Mouse (Mus musculus): ENCODE results near the gene Csn3. TPM values are rescaled to one million over a fixed set of nuclear protein-coding genes. Genes with fewer than 3 reads are reported as not detected.

The Csn3 gene
- total and polyA plus RNA-seq, 3 experiments: 8.1 to 31.5 (median 16.4) TPM

DNA sequence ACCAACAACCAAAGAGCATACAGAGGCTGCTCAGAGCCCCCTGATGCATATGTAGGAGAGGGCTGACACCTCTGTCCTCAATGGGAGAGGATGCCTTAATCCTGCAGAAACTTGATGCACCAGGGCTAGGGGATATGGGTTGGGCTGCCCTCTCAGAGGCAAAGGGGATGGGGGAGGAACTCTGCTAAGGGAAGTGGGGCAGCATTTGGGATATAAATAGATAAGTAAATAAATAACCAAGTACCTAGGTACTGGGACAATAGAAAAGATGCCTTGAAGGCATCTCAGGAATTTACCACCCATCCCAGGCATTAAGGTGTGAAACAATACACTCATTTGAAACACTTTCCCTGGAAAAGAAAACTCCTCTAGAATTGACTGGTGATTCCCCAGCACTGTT, 26.5 kb downstream of the Csn3 start:
- no peak overlapping the region for H3K9ac ChIP-seq (ENCODE audit: insufficient read depth, low read depth)
- dilution Hi-C loops (cut with MboI; ENCODE audit: extremely low pct_ligation_motif_present, extremely low pct_unique_long_range_greater_than_20kb, low sequenced_read_pairs): no loop called here
- TF ChIP-seq JUND (conservative IDR thresholded peaks at IDR 0.05; ENCODE audit: low read depth, low read length) (no peak), POLR2A (IDR thresholded peaks at IDR 0.05; ENCODE audit: low read depth, low read length) (no peak), ZC3H11A (IDR thresholded peaks at IDR 0.05; ENCODE audit: low read depth, low read length) (no peak), PAX5 (IDR thresholded peaks at IDR 0.05; ENCODE audit: low read length) (no peak), TBP (conservative IDR thresholded peaks at IDR 0.05; ENCODE audit: low read depth, low read length) (no peak), CHD2 (IDR thresholded peaks at IDR 0.05; ENCODE audit: low read length) (no peak), IRF4 (IDR thresholded peaks at IDR 0.05; ENCODE audit: low read depth, low read length) (no peak), HCFC1 (IDR thresholded peaks at IDR 0.05; ENCODE audit: low read depth, low read length) (no peak), MAZ (IDR thresholded peaks at IDR 0.05; ENCODE audit: low read depth, low read length) (no peak), CHD1 (IDR thresholded peaks at IDR 0.05; ENCODE audit: low read depth, low read length) (no peak), USF2 (conservative IDR thresholded peaks at IDR 0.05; ENCODE audit: low read depth, low read length) (no peak), RCOR1 (conservative IDR thresholded peaks at IDR 0.05; ENCODE audit: low read depth, low read length) (no peak)

DNA sequence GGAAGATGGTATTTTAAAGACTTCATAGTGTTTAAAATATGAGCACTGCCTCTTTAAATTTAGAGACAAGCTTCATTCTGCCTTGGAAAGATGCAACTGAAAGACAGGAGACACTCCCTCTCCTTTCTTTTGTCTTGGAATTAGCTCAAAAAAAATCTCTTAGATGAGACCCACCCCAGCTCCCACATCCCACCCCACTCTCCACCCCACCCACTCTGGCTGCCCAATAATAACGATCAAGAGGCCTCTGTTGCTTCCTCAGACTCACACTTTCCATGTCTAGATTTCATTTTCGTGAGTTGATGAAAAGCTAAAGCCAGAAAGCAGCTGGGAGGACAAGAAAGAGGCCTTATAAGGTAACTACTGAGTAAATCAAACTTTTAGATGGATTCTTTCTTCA, 43.8 kb downstream of the Csn3 start, which contains the start of the genes 2310003L06Rik and Gm28434:
Gene 2310003L06Rik, plus strand, starts transcription at position 259 of the 400 bp plus-strand sequence.
Gene Gm28434, plus strand, starts transcription at position 317 of the 400 bp plus-strand sequence.
- dilution Hi-C loops (cut with MboI; ENCODE audit: extremely low pct_ligation_motif_present, extremely low pct_unique_long_range_greater_than_20kb, low sequenced_read_pairs) (no loop called here), in situ Hi-C loops (cut with MboI; ENCODE audit: low pct_ligation_motif_present, low pct_unique_long_range_greater_than_20kb, low sequenced_read_pairs) (no loop called here)
- Histone ChIP-seq H3K4me3 (replicated peaks in 1 of 3; ENCODE audit: low read depth in 2 of 3, low read length in 2 of 3, poor library complexity in 1 of 3) (no peak within 1 kb of the TSS), H3K79me2 (replicated peaks; ENCODE audit: control insufficient read depth, extremely low read depth, insufficient read depth, poor library complexity, severe bottlenecking) (no peaks in the 10 kb centered on the region), H3K27me3 (replicated peaks) (no peaks in the 10 kb centered on the region), H3K27ac (ENCODE audit: insufficient read depth, low read depth) (no peak within 1 kb of the TSS), H3K4me1 (ENCODE audit: control insufficient read depth in 1 of 2, insufficient read depth in 2 of 2) (no peaks in the 10 kb centered on the region), H3K4me2 (ENCODE audit: insufficient read depth, low read depth, poor library complexity, severe bottlenecking) (no peak within 1 kb of the TSS), H3K9me3 (replicated peaks; ENCODE audit: low read length) (no peaks in the 10 kb centered on the region), H3K9ac (ENCODE audit: insufficient read depth, low read depth) (no peak within 1 kb of the TSS), H3K36me3 (replicated peaks in 1 of 2; ENCODE audit: control insufficient read depth in 1 of 2, insufficient read depth in 1 of 2, low read length in 1 of 2) (no peaks in the 10 kb centered on the region)
- no peak for DNase-seq (ENCODE audit: extremely low read depth)
- TF ChIP-seq SMC3 (IDR thresholded peaks at IDR 0.05; ENCODE audit: low read depth, low read length) (no peak), E2F4 (IDR thresholded peaks at IDR 0.05; ENCODE audit: insufficient replicate concordance, low read depth, low read length) (no peak), NELFE (IDR thresholded peaks at IDR 0.05; ENCODE audit: low read depth, low read length) (no peak)

More for the DNA sequence above, 26.5 kb downstream of the Csn3 start:
- Histone ChIP-seq H3K36me3 (replicated peaks in 1 of 2; ENCODE audit: control insufficient read depth in 1 of 2, insufficient read depth in 1 of 2, low read length in 1 of 2) (no peaks in the 10 kb centered on the region), H3K4me2 (ENCODE audit: insufficient read depth, low read depth, poor library complexity, severe bottlenecking) (no peak overlapping the region), H3K4me3 (replicated peaks in 1 of 3; ENCODE audit: low read depth in 2 of 3, low read length in 2 of 3, poor library complexity in 1 of 3) (no peak overlapping the region), H3K27me3 (replicated peaks) (no peaks in the 10 kb centered on the region), H3K4me1 (ENCODE audit: control insufficient read depth in 1 of 2, insufficient read depth in 2 of 2) (no peaks in the 10 kb centered on the region), H3K9me3 (replicated peaks; ENCODE audit: low read length) (no peaks in the 10 kb centered on the region), H3K79me2 (replicated peaks; ENCODE audit: control insufficient read depth, extremely low read depth, insufficient read depth, poor library complexity, severe bottlenecking) (no peaks in the 10 kb centered on the region), H3K27ac (ENCODE audit: insufficient read depth, low read depth) (no peak overlapping the region)
- no peak for DNase-seq (ENCODE audit: extremely low read depth)
- in situ Hi-C loops (cut with MboI; ENCODE audit: low pct_ligation_motif_present, low pct_unique_long_range_greater_than_20kb, low sequenced_read_pairs): no loop called here

GRCm38 (mm10) chr5:87979139-87979538, 53.8 kb downstream of the Csn3 start, which contains the start of gene Cabs1:
Gene Cabs1, plus strand, starts transcription at chr5:87979439.
- no peaks in the 10 kb centered on the region for H3K36me3 ChIP-seq (replicated peaks in 1 of 2; ENCODE audit: control insufficient read depth in 1 of 2, insufficient read depth in 1 of 2, low read length in 1 of 2)
- TF ChIP-seq POLR2AphosphoS2 (IDR thresholded peaks at IDR 0.05; ENCODE audit: low read depth, low read length) (no peak), HCFC1 (IDR thresholded peaks at IDR 0.05; ENCODE audit: low read depth, low read length) (no peak), JUND (conservative IDR thresholded peaks at IDR 0.05; ENCODE audit: low read depth, low read length) (no peak), EP300 (IDR thresholded peaks at IDR 0.05; ENCODE audit: low read length) (no peak), ELF1 (IDR thresholded peaks at IDR 0.05; ENCODE audit: low read depth, low read length) (no peak), ZMIZ1 (IDR thresholded peaks at IDR 0.05; ENCODE audit: low read depth, low read length) (no peak)
- no peak for DNase-seq (ENCODE audit: extremely low read depth)
- no peaks in the 10 kb centered on the region for H3K9me3 ChIP-seq (replicated peaks; ENCODE audit: low read length)
- dilution Hi-C loops (cut with MboI; ENCODE audit: extremely low pct_ligation_motif_present, extremely low pct_unique_long_range_greater_than_20kb, low sequenced_read_pairs): no loop called here
- H3K27ac ChIP-seq (ENCODE audit: insufficient read depth, low read depth): no peak within 1 kb of the TSS
- H3K9ac ChIP-seq (ENCODE audit: insufficient read depth, low read depth): no peak within 1 kb of the TSS
- H3K27me3 ChIP-seq (replicated peaks): no peaks in the 10 kb centered on the region
- H3K79me2 ChIP-seq (replicated peaks; ENCODE audit: control insufficient read depth, extremely low read depth, insufficient read depth, poor library complexity, severe bottlenecking): no peaks in the 10 kb centered on the region
- no peaks in the 10 kb centered on the region for H3K4me1 ChIP-seq (ENCODE audit: control insufficient read depth in 1 of 2, insufficient read depth in 2 of 2)
- no peak within 1 kb of the TSS; the same call in 1 of the 2 replicates for H3K4me2 ChIP-seq (ENCODE audit: insufficient read depth, low read depth, poor library complexity, severe bottlenecking)
- in situ Hi-C loops (cut with MboI; ENCODE audit: low pct_ligation_motif_present, low pct_unique_long_range_greater_than_20kb, low sequenced_read_pairs): no loop called here
- H3K4me3 ChIP-seq (replicated peaks in 1 of 3; ENCODE audit: low read depth in 2 of 3, low read length in 2 of 3, poor library complexity in 1 of 3): no peak within 1 kb of the TSS

All from CH12.LX (cell line).